Mouse (Mus musculus): ENCODE results near the gene Cacna1b.

- TF ChIP-seq POLR2A (IDR thresholded peaks at IDR 0.05; ENCODE audit: low read depth, low read length) (no peak), CTCF (IDR thresholded peaks at IDR 0.05; ENCODE audit: extremely low read depth, insufficient read depth, insufficient read length, insufficient replicate concordance) (no peak)
Measured at GRCm38 (mm10) chr2:24638102-24638954, 124.6 kb downstream of the Cacna1b start.
